Mouse (Mus musculus) frontal cortex, adult 2 months (tissue): ENCODE measurements at regions not wholly inside any gene's neighbourhood (a gene's known extent, or its start where the extent isn't known, plus 50 kb on each side); places are given as distances from the start of the nearest gene placed in this dataset.

Experiments used
- DNase-seq, 2 experiments: peaks; one replicate each; pipeline ENCODE4 v3.0.0; 2022; ENCODE audit warnings: low spot score in 1 of 2; ENCODE audit errors: extremely low spot score in 1 of 2

GRCm38 (mm10) chr11:117413133-117413532 is 71.0 kb upstream of the Gm11733 start:
- no peak for DNase-seq

- no peak for DNase-seq
Observed at GRCm38 (mm10) chr11:117413942-117414705, 70.0 kb upstream of the Gm11733 start.

DNA sequence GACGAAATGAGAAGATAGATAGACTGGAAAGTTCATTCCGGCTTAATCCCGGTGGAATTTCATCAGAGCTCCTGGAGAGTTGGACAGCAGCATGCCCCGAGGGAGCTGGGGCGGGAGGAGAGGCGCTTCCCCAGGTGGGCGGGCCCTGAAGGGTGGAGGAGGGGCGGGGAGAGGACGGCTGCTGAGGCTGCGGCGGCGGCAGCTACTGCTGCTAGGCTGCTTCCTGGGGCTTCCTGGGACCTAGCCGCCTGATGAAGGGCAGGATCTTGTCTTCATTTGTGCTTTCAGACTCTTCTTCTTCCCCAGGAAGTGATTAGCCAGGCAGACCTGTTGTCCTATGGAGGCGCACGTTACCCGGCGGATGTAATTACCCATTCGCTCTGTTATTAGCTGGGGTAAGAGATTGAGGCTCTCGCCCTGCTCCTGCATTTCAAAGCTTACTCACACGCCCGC is 69.3 kb upstream of the Gm11733 start:
- DNase-seq: peak in 1 of 2 experiments; percentile 43

DNA sequence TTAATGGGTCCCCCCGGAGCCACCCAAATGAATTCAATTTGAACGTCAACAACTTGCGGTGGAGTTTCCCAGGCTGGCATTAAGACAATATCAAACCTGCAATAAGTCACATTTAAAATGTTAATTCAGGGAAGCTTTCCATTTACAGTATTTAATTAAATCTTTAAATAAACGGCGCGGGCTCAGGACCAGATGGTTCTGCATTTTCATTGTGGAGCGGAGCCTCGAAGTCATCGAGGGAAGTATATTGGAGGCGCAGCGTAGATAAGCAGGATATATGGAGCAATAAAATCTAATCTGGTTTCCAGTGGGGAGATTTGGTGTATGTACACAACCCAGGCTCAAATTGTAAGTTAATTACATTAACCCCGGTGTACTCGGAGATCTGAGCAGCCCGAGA is 68.7 kb upstream of the Gm11733 start:
- peak in 1 of 2 experiments; percentile 36 for DNase-seq

GRCm38 (mm10) chr11:117415955-117416354 is 68.2 kb upstream of the Gm11733 start:
- no peak for DNase-seq

DNA sequence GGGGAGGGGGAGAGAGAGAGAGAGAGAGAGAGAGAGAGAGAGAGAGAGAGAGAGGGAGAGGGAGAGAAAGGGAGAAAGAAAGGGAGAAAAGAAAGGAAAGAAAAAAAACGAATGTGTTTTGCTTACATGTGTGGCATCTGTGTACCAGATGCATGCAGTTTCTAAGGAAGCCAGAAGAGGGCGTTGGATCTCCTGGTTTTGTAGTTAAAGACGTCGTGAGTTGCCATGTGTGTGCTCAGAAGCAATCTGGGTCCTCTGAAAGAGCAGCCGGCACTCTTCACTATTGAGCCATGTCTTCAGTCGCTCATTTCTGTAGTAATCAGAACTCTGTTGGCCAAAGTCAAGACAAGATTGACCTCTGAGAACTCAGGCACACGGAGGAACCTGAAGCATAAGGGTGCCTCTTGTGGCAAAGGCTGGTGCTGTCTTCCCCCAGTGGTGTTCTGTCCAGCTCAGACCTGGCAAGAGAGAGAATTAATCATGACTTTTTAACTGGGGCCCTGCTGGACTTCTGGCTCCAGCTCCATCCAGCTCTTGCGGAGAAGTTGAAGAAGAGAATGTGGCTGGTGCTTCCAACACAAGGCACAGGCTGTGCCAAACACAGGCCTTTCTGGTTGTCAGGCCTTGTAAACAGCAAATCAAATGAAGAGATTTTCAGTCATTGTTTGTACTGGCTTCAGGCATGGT is 67.0 kb upstream of the Gm11733 start:
- DNase-seq: no peak

DNA sequence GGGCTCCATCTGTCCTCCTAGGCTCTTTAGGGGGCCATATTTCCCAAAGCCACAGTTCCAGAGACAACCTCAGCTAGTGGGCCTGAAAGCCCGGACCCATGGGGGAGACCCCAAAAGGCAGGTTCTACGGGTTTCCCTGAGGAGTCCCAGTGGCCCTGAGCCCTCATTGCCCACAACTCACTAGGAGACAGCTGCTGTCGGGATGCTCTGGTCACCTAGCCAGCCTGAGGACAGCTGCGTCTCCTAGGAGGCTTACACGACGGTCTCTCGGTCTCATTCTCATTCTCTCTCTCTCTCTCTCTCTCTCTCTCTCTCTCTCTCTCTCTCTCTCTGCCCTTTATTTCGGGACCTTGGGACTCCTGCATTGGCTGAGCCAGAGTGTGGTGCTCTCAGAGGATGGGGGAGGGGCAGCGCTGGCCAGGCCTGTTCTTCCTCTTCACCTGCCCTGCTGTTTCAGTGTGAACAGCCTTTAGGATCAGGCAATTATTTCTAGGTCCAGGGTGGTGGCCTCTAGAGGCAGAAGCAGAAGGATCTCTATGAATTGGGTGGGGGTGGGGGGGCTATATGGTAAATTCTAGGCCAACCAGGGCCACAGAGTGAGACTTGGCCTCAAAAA is 66.1 kb upstream of the Gm11733 start:
- DNase-seq: no peak

DNA sequence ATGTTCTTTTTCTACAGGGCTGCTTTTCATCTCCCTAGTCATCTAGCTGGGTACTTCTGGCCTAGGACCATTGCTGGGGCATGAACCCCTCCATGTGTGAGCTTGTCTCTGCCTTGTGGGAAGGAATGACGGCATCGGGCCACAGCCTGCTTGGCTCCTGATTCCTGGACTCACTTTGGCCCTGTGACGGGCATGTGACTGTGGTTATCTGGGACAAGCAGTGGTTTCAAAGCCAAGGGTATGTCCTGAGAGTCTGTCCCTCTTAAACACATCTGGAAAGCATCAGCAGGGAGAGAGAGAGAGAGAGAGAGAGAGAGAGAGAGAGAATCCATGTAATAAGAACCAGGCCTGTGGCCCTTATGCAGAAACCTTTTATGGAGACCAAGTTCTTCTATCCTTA is 65.2 kb upstream of the Gm11733 start:
- DNase-seq: no peak

- no peak for DNase-seq
Observed at GRCm38 (mm10) chr11:117419351-117419969, 64.7 kb upstream of the Gm11733 start.

- DNase-seq: no peak
Observed at GRCm38 (mm10) chr11:117422713-117423112, 61.5 kb upstream of the Gm11733 start.

GRCm38 (mm10) chr11:117423422-117423821 is 60.7 kb upstream of the Gm11733 start:
- DNase-seq: no peak

GRCm38 (mm10) chr11:117425466-117425865 is 58.7 kb upstream of the Gm11733 start:
- DNase-seq: no peak

- no peak for DNase-seq
Observed at GRCm38 (mm10) chr11:117425927-117426326, 58.2 kb upstream of the Gm11733 start.

- DNase-seq: no peak
Observed at GRCm38 (mm10) chr11:117426651-117427050, 57.5 kb upstream of the Gm11733 start.

GRCm38 (mm10) chr11:117427808-117428510 is 56.2 kb upstream of the Gm11733 start:
- no peak for DNase-seq

DNA sequence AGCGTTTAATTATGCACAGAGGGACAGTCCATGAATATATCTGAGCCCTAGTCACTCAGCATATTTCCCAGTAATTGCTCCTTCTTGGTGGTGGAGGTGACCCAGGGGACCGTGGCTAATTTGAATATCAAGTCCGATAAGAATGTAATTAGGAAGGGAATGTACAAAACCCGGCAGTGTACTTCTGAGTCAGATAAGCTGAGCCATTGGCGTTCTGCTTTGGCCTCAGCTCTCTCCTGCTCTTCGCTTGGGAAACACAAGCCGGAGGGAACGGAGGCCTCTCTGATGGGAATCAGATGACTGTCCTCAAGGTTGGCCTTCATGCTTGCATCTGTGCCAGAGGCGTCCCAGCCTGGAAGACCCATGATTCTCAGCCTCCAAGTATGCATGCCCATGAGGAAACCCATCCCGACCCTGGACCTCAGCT is 54.8 kb upstream of the Gm11733 start:
- DNase-seq: no peak

- DNase-seq: no peak
Observed at GRCm38 (mm10) chr11:117429894-117430293, 54.3 kb upstream of the Gm11733 start.

DNA sequence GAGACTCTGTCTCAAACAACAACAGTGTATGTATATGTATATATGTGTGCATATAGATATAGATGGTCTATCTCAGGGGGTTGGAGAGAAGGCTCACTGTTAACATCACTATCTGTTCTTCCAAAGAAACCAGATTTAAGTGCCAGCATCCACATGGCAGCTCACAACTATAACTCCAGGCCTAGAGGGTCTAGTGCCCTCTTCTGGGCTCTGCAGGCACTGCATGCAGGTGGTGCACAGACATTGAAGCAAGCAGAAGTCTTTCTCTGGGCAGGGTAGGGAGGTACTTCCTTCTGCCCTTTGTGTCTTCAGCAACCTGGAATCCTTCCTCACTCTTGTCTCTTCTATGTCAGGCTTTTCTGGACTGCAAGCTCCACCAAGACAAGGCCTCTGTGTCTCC is 50.1 kb upstream of the Gm11733 start:
- no peak for DNase-seq
